Mouse (Mus musculus): ENCODE data around the gene Tm2d1. TPM values are rescaled to one million over a fixed set of nuclear protein-coding genes. Genes with fewer than 3 reads are reported as not detected.
"Not testable (repeated sequence)": the region's sequence is repeated elsewhere in the genome, so short reads cannot be mapped to it uniquely, and the experiment has no call there.

Gene Tm2d1
- total RNA-seq (2021) = 10 to 100 TPM; 40.1 to 41.0 TPM
- long read RNA-seq, experiment 1, transcript Tm2d1-202 (7 exons, 1,027 nt) = major isoform, 51 of 53 reads
- long read RNA-seq, experiment 1, partial matches to known transcripts = 1 of 53 reads
- long read RNA-seq, experiment 1, other reads (novel, unspliced or antisense) = 0 of 53 reads
- long read RNA-seq, experiment 2, transcript Tm2d1-202 (7 exons, 1,027 nt) = major isoform, 35 of 36 reads
- long read RNA-seq, experiment 2, partial matches to known transcripts = 0 of 36 reads
- long read RNA-seq, experiment 2, other reads (novel, unspliced or antisense) = 1 of 36 reads

GRCm38 (mm10) chr4:98382716-98383424 lies at the start of gene Tm2d1:
TSS of gene Tm2d1 (minus strand) at chr4:98383306.
- peak; percentile 80 for DNase-seq (ENCODE audit: low spot score)

- DNase-seq (ENCODE audit: low spot score) = peak; percentile 3
Observed at GRCm38 (mm10) chr4:98428371-98428770, 45.3 kb upstream of the Tm2d1 start.

- not testable (repeated sequence) for DNase-seq (ENCODE audit: low spot score)
Observed at GRCm38 (mm10) chr4:98415150-98415549, 32.0 kb upstream of the Tm2d1 start.

- no peak for DNase-seq (ENCODE audit: low spot score)
Observed at GRCm38 (mm10) chr4:98408455-98408854, 25.3 kb upstream of the Tm2d1 start.

- no peak for DNase-seq (ENCODE audit: low spot score)
Observed at GRCm38 (mm10) chr4:98404412-98404811, 21.3 kb upstream of the Tm2d1 start.

GRCm38 (mm10) chr4:98403492-98403891 lies 20.4 kb upstream of the Tm2d1 start:
- no peak for DNase-seq (ENCODE audit: low spot score)

- DNase-seq (ENCODE audit: low spot score) = no peak
Observed at GRCm38 (mm10) chr4:98401584-98401962, 18.5 kb upstream of the Tm2d1 start.

GRCm38 (mm10) chr4:98400926-98401583 lies 17.9 kb upstream of the Tm2d1 start:
- DNase-seq (ENCODE audit: low spot score) = no peak

- peak; percentile 19 for DNase-seq (ENCODE audit: low spot score)
Observed at GRCm38 (mm10) chr4:98395690-98396437, 12.8 kb upstream of the Tm2d1 start, which contains the start of gene Patj. TSS of gene Patj (plus strand) at chr4:98395785.

GRCm38 (mm10) chr4:98395346-98395689 lies 12.2 kb upstream of the Tm2d1 start:
- no peak for DNase-seq (ENCODE audit: low spot score)

- no peak for DNase-seq (ENCODE audit: low spot score)
Observed at GRCm38 (mm10) chr4:98385036-98385435, 1.9 kb upstream of the Tm2d1 start.

- DNase-seq (ENCODE audit: low spot score) = no peak
Observed at GRCm38 (mm10) chr4:98376943-98377342, 6.2 kb downstream of the Tm2d1 start.

- no peak for DNase-seq (ENCODE audit: low spot score)
Observed at GRCm38 (mm10) chr4:98375401-98375800, 7.7 kb downstream of the Tm2d1 start.

- DNase-seq (ENCODE audit: low spot score) = no peak
Observed at GRCm38 (mm10) chr4:98358034-98358809, 24.9 kb downstream of the Tm2d1 start.

GRCm38 (mm10) chr4:98348580-98348979 lies 34.5 kb downstream of the Tm2d1 start:
- DNase-seq (ENCODE audit: low spot score) = no peak

- DNase-seq (ENCODE audit: low spot score) = no peak
Observed at GRCm38 (mm10) chr4:98345783-98346182, 37.3 kb downstream of the Tm2d1 start.

GRCm38 (mm10) chr4:98339992-98340564 lies 43.0 kb downstream of the Tm2d1 start:
- DNase-seq (ENCODE audit: low spot score) = no peak

GRCm38 (mm10) chr4:98338636-98339630 lies 44.2 kb downstream of the Tm2d1 start:
- DNase-seq (ENCODE audit: low spot score) = no peak

- DNase-seq (ENCODE audit: low spot score) = no peak
Observed at GRCm38 (mm10) chr4:98337197-98337596, 45.9 kb downstream of the Tm2d1 start.
